Mouse (Mus musculus) ES-Bruce4 (cell line): Measurements from ENCODE around the gene Adap1. TPM values are rescaled to one million over a fixed set of nuclear protein-coding genes. Genes with fewer than 3 reads are reported as not detected.

Source experiments
- H3K27ac ChIP-seq: 2 replicates; pipeline ENCODE4 v1.5.1; 2012; ENCODE audit warnings: low read length, inconsistent platforms; ENCODE audit not compliant: insufficient read depth
- H3K27me3 ChIP-seq: 2 replicates; pipeline ENCODE4 v1.6.1; 2012; ENCODE audit warnings: mild to moderate bottlenecking, low read length, inconsistent platforms; ENCODE audit not compliant: control insufficient read depth, poor library complexity, insufficient read depth, severe bottlenecking
- H3K36me3 ChIP-seq: 2 replicates; pipeline ENCODE4 v1.6.1; 2012; ENCODE audit warnings: inconsistent platforms, mild to moderate bottlenecking, low read length, moderate library complexity; ENCODE audit not compliant: control insufficient read depth, poor library complexity, insufficient read depth, severe bottlenecking
- H3K4me1 ChIP-seq: one replicate; pipeline ENCODE4 v1.8.1; 2011; ENCODE audit warnings: low read length; ENCODE audit not compliant: control insufficient read depth, insufficient read depth
- H3K4me3 ChIP-seq: 2 replicates; pipeline ENCODE4 v1.5.1; 2011; ENCODE audit warnings: low read depth, mild to moderate bottlenecking, low read length
- H3K9ac ChIP-seq: 2 replicates; pipeline ENCODE4 v1.6.1; 2012; ENCODE audit warnings: low read depth, mild to moderate bottlenecking, inconsistent platforms; ENCODE audit not compliant: poor library complexity, severe bottlenecking
- H3K9me3 ChIP-seq: replicated peaks from 2 replicates; pipeline ENCODE4 v1.6.1; 2012; ENCODE audit warnings: mild to moderate bottlenecking, low read length, inconsistent platforms; ENCODE audit not compliant: control insufficient read depth, poor library complexity, insufficient read depth, severe bottlenecking
- CTCF ChIP-seq: IDR thresholded peaks from one replicate; pipeline ENCODE4 v1.8.1; 2011; ENCODE audit warnings: low read depth, low read length
- EP300 ChIP-seq: IDR thresholded peaks from 2 replicates; pipeline ENCODE4 v1.6.1; 2011; ENCODE audit warnings: low read depth, low read length; ENCODE audit not compliant: insufficient read depth
- POLR2A ChIP-seq: IDR thresholded peaks from one replicate; pipeline ENCODE4 v1.8.1; 2011; ENCODE audit warnings: low read length; ENCODE audit not compliant: insufficient read depth
- polyA plus RNA-seq: library from polyadenylated mRNA; stranded (reverse); fragments of >200 nt; gene quantifications from 2 replicates; pipeline ENCODE4 v1.2.4, GENCODE M21; 2011; ENCODE audit warnings: low read depth; ENCODE audit not compliant: missing spikeins, insufficient read depth, insufficient read length

Gene Adap1
- polyA plus RNA-seq, 1 experiment: 16.5 TPM

GRCm38 (mm10) chr5:139261403-139261802 is 64.0 kb downstream of the Adap1 start:
- Histone ChIP-seq H3K4me3 (no peak overlapping the region), H3K4me1 (no peaks in the 10 kb centered on the region), H3K9ac (no peak overlapping the region), H3K27ac (no peak overlapping the region), H3K27me3 (no peaks in the 10 kb centered on the region), H3K36me3 (peaks cover 1% of the 10 kb centered on the region; the same call in 1 of the 2 replicates), H3K9me3 (no peaks in the 10 kb centered on the region)
- TF ChIP-seq CTCF (no peak), POLR2A (no peak), EP300 (no peak)

DNA sequence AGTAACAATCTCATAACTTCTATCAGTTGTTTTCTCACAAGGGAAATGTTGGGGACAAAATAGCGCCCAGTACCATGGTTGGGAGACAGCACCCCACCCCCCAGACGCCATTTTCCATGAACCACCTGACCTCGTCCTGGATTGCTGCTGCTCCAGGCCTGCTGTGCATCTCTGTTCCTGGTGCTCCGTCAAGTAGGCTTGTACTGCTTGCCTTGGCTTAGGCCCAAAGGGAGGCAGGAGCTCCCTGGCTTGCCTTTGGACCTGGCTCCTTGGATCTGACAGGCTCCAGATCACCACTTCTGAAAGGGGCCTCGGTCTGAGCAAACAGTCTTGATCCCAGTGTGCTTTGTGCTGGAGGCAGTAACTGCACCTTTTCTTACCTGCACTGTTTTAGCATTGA is 65.6 kb downstream of the Adap1 start:
- no peaks in the 10 kb centered on the region for H3K27me3 ChIP-seq
- no peaks in the 10 kb centered on the region for H3K9me3 ChIP-seq
- H3K4me3 ChIP-seq: no peak overlapping the region
- H3K36me3 ChIP-seq: no peaks in the 10 kb centered on the region
- no peak overlapping the region for H3K9ac ChIP-seq
- H3K4me1 ChIP-seq: peaks cover 2% of the 10 kb centered on the region
- TF ChIP-seq CTCF (no peak), EP300 (no peak), POLR2A (no peak)
- no peak overlapping the region for H3K27ac ChIP-seq

- TF ChIP-seq EP300 (no peak), POLR2A (no peak), CTCF (no peak)
- H3K4me3 ChIP-seq: no peak overlapping the region
- H3K27ac ChIP-seq: peak overlapping the region; percentile 35; the same call in 1 of the 2 replicates
- H3K4me1 ChIP-seq: peaks cover 2% of the 10 kb centered on the region
- no peaks in the 10 kb centered on the region for H3K27me3 ChIP-seq
- no peak overlapping the region for H3K9ac ChIP-seq
- H3K36me3 ChIP-seq: no peaks in the 10 kb centered on the region
- no peaks in the 10 kb centered on the region for H3K9me3 ChIP-seq
Measured at GRCm38 (mm10) chr5:139258371-139259035, 66.9 kb downstream of the Adap1 start.

DNA sequence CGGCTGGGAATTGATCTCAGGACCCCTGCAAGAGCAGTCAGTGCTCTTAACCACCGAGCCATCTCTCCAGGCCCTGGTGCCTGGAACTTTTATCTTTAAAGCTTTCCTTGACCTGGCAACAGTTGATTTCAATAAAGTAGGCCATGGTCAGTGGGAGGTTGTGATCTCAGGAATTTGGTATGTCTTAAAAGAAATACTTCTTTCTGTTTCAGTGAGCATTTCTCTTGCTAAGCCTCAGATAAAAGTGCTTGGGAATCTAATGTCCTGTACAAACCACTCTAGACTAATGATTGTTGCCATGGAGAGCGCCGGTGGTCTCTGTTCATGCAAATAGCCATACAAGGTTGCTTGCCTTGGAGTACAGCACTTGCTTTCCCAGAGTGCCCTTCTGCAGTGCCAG is 67.6 kb downstream of the Adap1 start:
- Histone ChIP-seq H3K4me1 (peaks cover 2% of the 10 kb centered on the region), H3K36me3 (no peaks in the 10 kb centered on the region), H3K9ac (no peak overlapping the region), H3K9me3 (no peaks in the 10 kb centered on the region), H3K27me3 (no peaks in the 10 kb centered on the region), H3K27ac (peak overlapping the region; percentile 35; the same call in 1 of the 2 replicates), H3K4me3 (no peak overlapping the region)
- TF ChIP-seq CTCF (no peak), POLR2A (no peak), EP300 (no peak)

- no peak for TF ChIP-seq CTCF
- TF ChIP-seq EP300: no peak
- no peak for TF ChIP-seq POLR2A
- Histone ChIP-seq H3K4me3 (no peak overlapping the region), H3K36me3 (no peaks in the 10 kb centered on the region), H3K9me3 (no peaks in the 10 kb centered on the region), H3K27me3 (no peaks in the 10 kb centered on the region), H3K27ac (no peak overlapping the region), H3K4me1 (peaks cover 2% of the 10 kb centered on the region), H3K9ac (no peak overlapping the region)
Measured at GRCm38 (mm10) chr5:139257265-139257664, 68.2 kb downstream of the Adap1 start.

GRCm38 (mm10) chr5:139256211-139256765 is 69.1 kb downstream of the Adap1 start:
- Histone ChIP-seq H3K4me3 (no peak overlapping the region), H3K27me3 (no peaks in the 10 kb centered on the region), H3K27ac (no peak overlapping the region), H3K4me1 (peaks cover 2% of the 10 kb centered on the region), H3K9ac (no peak overlapping the region), H3K9me3 (no peaks in the 10 kb centered on the region), H3K36me3 (no peaks in the 10 kb centered on the region)
- TF ChIP-seq EP300: no peak
- TF ChIP-seq POLR2A: no peak
- no peak for TF ChIP-seq CTCF

DNA sequence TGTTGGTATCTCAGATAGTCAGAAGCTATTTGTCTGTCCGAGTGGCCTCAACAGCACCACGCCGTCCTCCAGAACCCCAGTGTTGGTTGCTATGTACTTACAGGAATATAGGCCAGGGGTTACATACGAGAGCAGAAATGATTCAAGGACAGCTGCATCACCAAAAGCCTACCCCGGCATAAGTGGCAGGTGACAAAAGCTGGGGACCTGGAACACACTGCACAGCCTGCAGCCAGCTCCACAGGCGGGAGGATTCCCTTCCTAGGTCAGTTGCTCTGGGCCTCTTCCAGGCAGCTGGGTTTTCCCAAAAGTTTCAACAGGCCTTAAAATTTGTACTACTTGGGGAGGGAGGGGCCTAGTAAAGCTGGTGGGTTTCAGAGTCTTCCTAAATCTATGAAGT is 69.6 kb downstream of the Adap1 start:
- H3K27me3 ChIP-seq: no peaks in the 10 kb centered on the region
- peaks cover 2% of the 10 kb centered on the region for H3K4me1 ChIP-seq
- TF ChIP-seq EP300 (no peak), POLR2A (no peak), CTCF (no peak)
- H3K4me3 ChIP-seq: no peak overlapping the region
- no peak overlapping the region for H3K9ac ChIP-seq
- no peak overlapping the region for H3K27ac ChIP-seq
- no peaks in the 10 kb centered on the region for H3K36me3 ChIP-seq
- no peaks in the 10 kb centered on the region for H3K9me3 ChIP-seq
